Mouse (Mus musculus) kidney, postnatal 25 days (tissue): ENCODE measurements around the gene Srsf3.

Experiments used
- DNase-seq, 2 experiments: peaks; one replicate each; pipeline ENCODE4 v3.0.0; 2021; ENCODE audit warnings: mixed read lengths in 2 of 2

Gene Srsf3

DNA sequence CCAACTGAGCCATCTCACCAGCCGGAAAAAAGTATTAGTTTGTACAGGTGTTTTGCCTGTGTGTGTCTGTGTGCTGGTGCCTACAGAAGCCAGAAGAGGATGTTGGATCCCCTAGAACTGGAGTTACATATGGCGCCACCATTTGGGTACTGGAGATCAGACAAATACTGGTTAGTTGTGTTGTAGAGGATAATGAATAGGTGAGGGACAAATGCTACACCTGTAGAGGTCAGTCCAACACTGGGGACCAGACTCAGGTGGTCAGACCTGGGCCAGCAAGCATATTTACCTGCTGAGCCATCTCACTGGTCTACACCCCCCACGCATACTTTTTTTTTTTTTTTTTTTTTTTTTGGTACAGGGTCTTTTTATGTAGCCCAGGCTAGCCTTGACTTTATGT is 14.4 kb downstream of the Srsf3 start:
- DNase-seq: no peak

GRCm38 (mm10) chr17:29047697-29048514 is 15.5 kb downstream of the Srsf3 start:
- DNase-seq: no peak

- DNase-seq: peak; percentile 83 to 89
Measured at GRCm38 (mm10) chr17:29048748-29049507, 16.5 kb downstream of the Srsf3 start.

DNA sequence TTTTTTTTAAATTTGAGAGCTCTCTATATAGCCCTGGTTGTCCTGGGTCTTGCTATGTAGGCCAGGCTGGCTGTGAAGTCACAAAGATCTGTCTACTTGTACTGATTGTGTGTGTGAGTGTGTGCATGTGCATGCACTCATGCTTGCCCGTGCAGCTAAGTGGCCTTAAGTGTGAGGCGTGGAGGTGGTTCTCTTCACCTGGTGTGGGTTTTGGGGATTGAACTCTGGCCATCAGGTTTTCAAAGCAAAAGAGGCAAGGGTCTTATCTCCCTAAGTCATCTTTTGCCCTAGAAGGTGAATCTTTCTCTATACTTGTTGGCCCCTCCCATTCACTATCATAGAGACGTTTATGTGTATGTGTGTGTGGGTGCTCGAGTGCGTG is 17.1 kb downstream of the Srsf3 start:
- no peak for DNase-seq

DNA sequence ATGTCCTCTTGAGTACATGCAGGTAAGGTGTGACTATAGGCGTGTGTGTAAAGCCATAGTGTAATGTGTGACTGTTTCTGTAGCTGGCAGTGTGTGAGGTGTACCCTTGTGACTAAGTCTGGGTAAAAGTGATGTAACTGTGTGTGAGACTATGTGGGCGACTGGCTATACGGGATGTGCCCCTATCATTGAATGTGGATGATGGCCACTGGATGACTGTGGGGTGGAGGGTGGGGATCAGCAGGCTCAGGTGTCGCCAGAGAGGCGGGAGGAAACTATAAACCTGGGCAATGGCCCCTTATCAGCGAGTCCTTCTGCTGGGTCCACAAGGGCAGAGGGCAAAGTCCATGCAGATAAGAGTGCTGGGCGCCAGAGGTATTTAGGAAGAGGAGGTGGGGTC is 17.5 kb downstream of the Srsf3 start:
- DNase-seq: peak in 1 of 2 experiments; percentile 36

DNA sequence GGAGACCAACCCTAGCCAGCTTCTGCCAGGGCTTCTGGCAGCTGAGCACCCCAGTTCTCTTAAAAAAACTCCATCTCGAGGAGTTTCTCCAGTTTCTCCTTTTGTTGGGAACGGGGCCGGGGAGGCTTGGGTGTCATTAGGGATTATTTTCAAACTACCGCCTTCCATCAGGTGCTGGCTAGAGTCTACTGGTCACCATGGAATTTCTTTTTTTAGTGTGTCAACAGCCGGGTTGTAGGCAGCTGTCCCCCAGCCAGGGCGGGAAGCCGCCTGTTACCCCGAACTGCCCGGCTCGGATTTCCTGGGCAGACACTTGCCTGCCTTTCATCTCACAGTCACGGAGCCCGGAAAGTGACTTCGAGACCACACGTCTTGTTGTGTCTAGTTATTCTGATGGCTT is 18.4 kb downstream of the Srsf3 start:
- peak in 1 of 2 experiments; percentile 46 for DNase-seq

- no peak for DNase-seq
Measured at GRCm38 (mm10) chr17:29053067-29053466, 20.6 kb downstream of the Srsf3 start.

GRCm38 (mm10) chr17:29053841-29054240 is 21.4 kb downstream of the Srsf3 start:
- DNase-seq: peak; percentile 57 to 85

DNA sequence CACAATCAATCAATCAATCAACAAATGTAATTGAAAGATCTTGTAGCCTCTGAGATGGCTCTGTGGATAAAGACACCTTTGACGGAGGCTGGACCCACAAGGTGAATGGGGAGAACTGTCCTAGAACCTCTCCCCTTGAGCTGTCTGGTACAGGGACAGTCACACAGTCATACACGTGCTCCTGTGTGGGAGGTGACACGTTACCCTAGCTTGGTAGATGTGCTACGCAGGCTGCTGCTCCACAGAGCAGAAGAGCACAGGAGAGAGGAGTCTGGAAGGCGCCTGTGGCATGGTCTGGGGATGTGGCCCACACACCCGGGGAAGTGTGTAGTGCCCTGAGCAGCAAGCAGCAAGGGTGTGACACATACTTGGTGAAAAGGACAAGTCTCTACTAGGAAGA is 22.0 kb downstream of the Srsf3 start:
- DNase-seq: no peak

- DNase-seq: no peak
Measured at GRCm38 (mm10) chr17:29055586-29055985, 23.2 kb downstream of the Srsf3 start.

DNA sequence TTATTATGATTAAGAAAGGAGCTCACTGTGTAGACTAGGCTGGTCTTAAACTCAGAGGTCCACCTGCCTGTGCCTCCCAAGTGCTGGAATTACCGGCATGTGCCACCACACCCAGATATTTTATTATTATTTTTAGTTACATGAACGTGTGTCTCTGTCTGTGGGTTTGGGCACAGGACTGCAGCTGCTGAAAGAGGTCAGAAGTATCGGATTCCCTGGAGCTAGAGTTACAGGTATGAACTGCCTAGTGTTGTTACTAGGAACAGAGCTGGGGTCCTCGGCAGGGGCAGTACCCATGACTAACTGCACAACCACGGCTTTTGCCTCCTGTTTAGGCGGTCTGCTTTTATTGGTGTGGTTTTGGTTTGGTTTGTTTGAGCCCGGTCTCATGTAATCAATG is 23.8 kb downstream of the Srsf3 start:
- DNase-seq: no peak

DNA sequence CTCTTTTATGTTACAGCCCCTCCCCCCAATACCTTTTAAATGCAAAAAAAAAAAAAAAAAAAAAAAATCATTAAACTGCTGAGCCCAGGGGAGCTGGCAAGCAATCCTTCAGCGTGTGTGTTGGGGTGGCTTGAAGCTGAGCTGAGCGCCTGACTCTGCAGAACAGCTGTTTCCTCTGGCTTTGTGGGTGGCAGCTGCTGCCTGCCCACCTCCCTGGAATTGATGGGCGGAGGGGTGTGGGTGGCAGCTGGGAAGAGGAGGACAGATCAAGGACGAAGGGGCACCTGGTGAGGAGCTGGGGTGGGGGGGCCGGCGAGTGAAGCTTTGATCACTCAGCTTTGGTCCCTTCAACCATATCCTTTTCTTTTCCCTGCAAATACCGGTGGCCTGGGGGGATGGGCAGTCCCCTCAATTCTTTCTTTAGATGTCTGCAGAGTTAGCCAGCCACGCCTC is 24.3 kb downstream of the Srsf3 start:
- DNase-seq: peak in 1 of 2 experiments; percentile 43

- no peak for DNase-seq
Measured at GRCm38 (mm10) chr17:29057361-29057890, 25.0 kb downstream of the Srsf3 start.

DNA sequence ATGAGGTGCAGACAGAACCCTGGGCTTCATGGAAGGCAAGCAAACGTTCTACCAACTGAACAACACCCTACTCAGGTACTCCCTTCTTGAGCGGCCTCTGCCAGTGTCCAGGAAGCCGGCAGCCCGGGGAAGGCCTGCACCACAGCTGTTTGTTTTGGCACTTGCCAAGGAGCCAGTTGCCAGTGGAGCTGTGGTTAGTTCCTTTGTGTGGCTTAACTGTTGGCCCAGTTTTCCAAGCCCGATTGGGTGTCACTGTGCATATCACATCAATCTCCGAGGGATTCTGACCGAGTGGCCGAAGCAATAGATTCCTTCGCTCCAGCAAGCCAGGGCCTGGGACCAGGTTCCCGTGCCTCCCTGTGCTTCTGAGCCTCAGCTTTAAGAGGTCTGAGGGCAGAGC is 25.5 kb downstream of the Srsf3 start:
- DNase-seq: peak; percentile 51 to 75

GRCm38 (mm10) chr17:29058487-29058886 is 26.1 kb downstream of the Srsf3 start:
- DNase-seq: peak in 1 of 2 experiments; percentile 44

DNA sequence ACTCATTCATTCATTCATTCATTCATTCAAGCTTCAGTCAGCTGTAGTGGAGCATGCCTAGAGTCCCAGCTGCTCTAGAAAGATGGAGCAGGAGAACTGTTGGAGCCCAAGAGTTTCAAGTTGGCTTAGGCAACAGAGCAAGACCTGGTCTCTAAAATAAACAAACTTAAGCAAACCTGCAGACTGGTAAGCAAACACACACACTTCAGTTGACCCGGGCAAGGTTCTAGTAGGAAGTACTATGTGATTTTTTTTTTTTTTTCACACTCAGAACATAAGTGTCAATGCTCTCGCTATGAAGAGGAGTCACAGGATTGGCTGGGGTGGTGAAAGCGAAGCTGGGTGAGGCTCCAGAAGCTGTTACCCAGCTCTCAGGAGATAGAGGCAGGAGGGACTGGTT is 27.2 kb downstream of the Srsf3 start:
- no peak for DNase-seq

DNA sequence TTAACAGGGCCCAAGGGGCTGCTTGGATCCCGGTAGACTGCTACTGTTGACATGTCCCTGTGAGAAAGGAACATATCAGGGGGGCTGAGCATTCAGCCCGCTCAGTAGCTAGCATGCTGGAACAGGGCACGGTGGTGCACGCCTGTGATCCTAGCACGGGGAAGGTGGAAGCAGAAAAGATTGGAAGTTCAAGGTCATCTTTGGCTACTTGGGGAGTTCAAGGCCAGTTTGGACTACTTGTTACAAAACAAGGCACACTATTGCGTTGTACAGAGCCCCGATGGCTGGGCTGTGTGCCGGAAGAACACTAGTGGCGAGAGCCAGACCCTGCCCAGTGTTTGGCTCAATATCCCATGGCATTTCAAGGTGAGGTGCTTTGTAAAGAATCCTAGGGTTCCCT is 28.5 kb downstream of the Srsf3 start:
- DNase-seq: no peak

DNA sequence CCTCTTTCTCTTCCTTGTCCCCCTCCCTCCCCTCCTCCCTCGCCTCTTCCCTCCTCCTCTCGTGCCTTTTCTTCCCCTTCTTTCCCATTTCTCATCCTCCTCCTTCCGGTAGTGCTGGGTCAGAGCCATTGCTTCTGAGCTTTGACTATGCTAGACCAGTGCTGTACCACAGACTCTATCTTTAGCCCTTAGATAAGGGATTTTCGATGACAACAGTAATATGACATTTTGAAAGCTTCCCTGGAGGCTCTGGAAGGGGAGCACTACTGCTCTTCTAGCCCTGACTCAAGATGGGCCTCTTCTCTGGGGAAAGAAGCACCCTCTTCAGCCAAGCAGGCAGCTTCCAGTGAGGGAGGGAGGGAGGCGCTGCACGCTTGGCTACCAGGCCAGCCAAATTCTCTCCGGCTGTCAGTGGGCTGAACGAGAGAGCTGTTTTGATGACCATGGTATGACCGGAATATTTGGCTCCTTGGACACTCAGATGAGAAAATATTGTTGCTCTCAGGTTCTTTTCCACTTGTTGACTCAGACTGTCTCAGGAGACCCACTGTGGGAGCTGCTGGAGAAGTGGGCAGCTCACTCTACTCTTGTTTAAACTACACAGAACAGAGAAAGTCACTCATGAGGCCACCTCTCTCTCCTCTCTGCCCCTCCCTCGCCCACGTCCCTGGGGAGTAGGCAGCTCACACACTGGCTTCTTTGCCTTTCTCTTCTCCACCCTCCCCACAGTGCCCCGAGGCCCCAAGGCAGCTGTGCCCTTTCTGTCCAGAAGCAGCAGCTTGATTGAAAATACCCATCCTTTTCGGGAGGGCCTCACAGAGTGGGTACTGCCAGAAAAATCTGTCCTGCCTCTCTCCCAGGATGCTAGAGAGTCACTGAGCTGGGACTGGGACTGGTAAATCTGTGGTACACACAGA is 29.9 kb downstream of the Srsf3 start:
- DNase-seq: no peak

DNA sequence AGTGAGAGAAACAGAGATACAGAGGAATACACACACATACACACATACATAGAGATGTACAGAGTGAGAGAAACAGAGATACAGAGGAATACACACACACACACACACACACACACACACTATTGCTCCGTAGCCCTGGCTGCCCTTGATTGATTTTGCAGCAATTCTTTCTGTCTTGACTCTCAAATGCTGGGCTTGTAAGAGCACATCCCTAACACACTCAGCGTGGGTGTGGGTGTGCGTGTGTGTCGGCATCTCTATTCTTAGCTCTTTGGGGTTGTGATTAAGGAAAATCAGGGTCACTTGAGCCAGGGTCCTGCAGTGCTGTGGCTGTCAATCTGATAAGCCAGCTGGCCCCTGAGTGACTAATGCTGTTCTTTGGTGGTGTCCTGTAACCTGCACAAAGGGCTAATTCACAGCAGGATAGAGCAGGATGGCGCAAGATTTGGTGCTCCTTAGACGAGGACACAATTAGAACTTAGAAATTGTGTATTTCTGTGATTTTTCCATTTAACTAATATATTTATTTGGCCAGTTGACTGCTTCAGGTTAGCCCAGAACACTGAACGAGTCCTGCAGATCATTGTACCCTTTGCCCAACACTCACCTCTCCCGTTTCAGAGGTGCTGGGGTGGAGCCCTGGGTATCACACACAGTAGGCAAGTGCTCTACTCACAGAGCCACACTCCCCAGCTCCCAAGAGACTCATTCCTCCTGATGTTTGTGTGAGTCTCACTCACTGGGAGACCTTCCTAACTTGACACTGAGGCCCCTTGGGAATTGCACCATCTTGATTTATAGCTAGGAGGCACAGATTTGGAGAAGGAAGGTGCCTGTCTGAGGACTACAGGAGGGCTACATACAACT is 30.9 kb downstream of the Srsf3 start:
- no peak for DNase-seq

DNA sequence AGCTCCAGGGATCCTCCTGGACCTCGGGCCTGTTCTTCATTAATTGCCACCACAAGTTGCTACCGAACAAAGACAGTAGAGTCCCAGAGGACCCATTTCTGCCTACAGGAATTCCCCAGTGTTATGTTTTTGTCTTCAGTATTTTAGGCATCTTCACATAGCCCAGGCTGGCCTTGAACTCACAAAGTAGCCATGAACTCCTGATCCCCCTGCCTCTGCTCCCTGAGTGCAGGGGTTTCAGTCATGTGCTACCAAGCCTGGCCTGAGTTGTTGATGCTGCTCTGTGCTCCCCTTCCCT is 31.5 kb downstream of the Srsf3 start:
- DNase-seq: no peak

- DNase-seq: no peak
Measured at GRCm38 (mm10) chr17:29065245-29065940, 33.0 kb downstream of the Srsf3 start.
